Mouse (Mus musculus): Measurements from ENCODE around the gene Adam10. TPM values are rescaled to one million over a fixed set of nuclear protein-coding genes. Genes with fewer than 3 reads are reported as not detected.

The Adam10 gene
- total RNA-seq, 2 experiments from 2014 or later = 14.1 to 17.3 TPM

- intact Hi-C loops (cut with DNase I) = no loop called here
- peak; percentile 20 for DNase-seq
- no peak for TF ChIP-seq CTCF (IDR thresholded peaks at IDR 0.05)
- Histone ChIP-seq H3K27ac (peak overlapping the region; percentile 55; the same call in 1 of the 2 replicates), H3K4me3 (no peak overlapping the region)
Measured at GRCm38 (mm10) chr9:70733208-70733607, 54.4 kb downstream of the Adam10 start.

- TF ChIP-seq CTCF (IDR thresholded peaks at IDR 0.05) = no peak
- intact Hi-C loops (cut with DNase I) = no loop called here
- no peak overlapping the region for H3K4me3 ChIP-seq
- DNase-seq = no peak
- H3K27ac ChIP-seq = no peak overlapping the region
Measured at GRCm38 (mm10) chr9:70739998-70740397, 61.2 kb downstream of the Adam10 start.

- intact Hi-C loops (cut with DNase I) = loop anchor here (5.0 kb wide), 1 partner anchor 74 kb away; the partner anchor contains the start of gene Adam10
- TF ChIP-seq CTCF (IDR thresholded peaks at IDR 0.05) = no peak
Measured at GRCm38 (mm10) chr9:70751504-70752222, 72.9 kb downstream of the Adam10 start.

GRCm38 (mm10) chr9:70760974-70761373, 82.2 kb downstream of the Adam10 start:
- no peak for DNase-seq
- TF ChIP-seq CTCF (IDR thresholded peaks at IDR 0.05) = no peak
- intact Hi-C loops (cut with DNase I) = no loop called here
- H3K27ac ChIP-seq = peak overlapping the region; percentile 38
- no peak overlapping the region for H3K4me3 ChIP-seq

More at GRCm38 (mm10) chr9:70751504-70752222, 72.9 kb downstream of the Adam10 start:
- Histone ChIP-seq H3K4me3 (no peak overlapping the region), H3K27ac (no peak overlapping the region)
- no peak for DNase-seq

- no peak for TF ChIP-seq CTCF (IDR thresholded peaks at IDR 0.05)
- no peak for DNase-seq
- intact Hi-C loops (cut with DNase I) = no loop called here
- Histone ChIP-seq H3K27ac (no peak overlapping the region), H3K4me3 (no peak overlapping the region)
Measured at GRCm38 (mm10) chr9:70775517-70775916, 96.7 kb downstream of the Adam10 start.

GRCm38 (mm10) chr9:70782191-70782590, 103.4 kb downstream of the Adam10 start:
- H3K27ac ChIP-seq = no peak overlapping the region
- no peak overlapping the region for H3K4me3 ChIP-seq
- no peak for TF ChIP-seq CTCF (IDR thresholded peaks at IDR 0.05)
- intact Hi-C loops (cut with DNase I) = no loop called here
- no peak for DNase-seq

GRCm38 (mm10) chr9:70788705-70789104, 109.9 kb downstream of the Adam10 start:
- TF ChIP-seq CTCF (IDR thresholded peaks at IDR 0.05) = no peak
- Histone ChIP-seq H3K27ac (no peak overlapping the region), H3K4me3 (no peak overlapping the region)
- DNase-seq = no peak
- intact Hi-C loops (cut with DNase I) = no loop called here

GRCm38 (mm10) chr9:70790621-70791020, 111.8 kb downstream of the Adam10 start:
- Histone ChIP-seq H3K4me3 (no peak overlapping the region), H3K27ac (no peak overlapping the region)
- TF ChIP-seq CTCF (IDR thresholded peaks at IDR 0.05) = no peak
- DNase-seq = no peak
- intact Hi-C loops (cut with DNase I) = no loop called here

GRCm38 (mm10) chr9:70794643-70795438, 116.0 kb downstream of the Adam10 start:
- TF ChIP-seq CTCF (IDR thresholded peaks at IDR 0.05) = no peak
- H3K27ac ChIP-seq = no peak overlapping the region
- DNase-seq = peak; percentile 21
- H3K4me3 ChIP-seq = no peak overlapping the region
- intact Hi-C loops (cut with DNase I) = no loop called here

- Histone ChIP-seq H3K27ac (no peak overlapping the region), H3K4me3 (no peak overlapping the region)
- no peak for TF ChIP-seq CTCF (IDR thresholded peaks at IDR 0.05)
- no peak for DNase-seq
- intact Hi-C loops (cut with DNase I) = no loop called here
Measured at GRCm38 (mm10) chr9:70795439-70795757, 116.6 kb downstream of the Adam10 start.

- no peak overlapping the region for H3K27ac ChIP-seq
- TF ChIP-seq CTCF (IDR thresholded peaks at IDR 0.05) = no peak
Measured at GRCm38 (mm10) chr9:70800588-70801315, 122.0 kb downstream of the Adam10 start.

GRCm38 (mm10) chr9:70801761-70802160, 123.0 kb downstream of the Adam10 start:
- no peak for DNase-seq
- Histone ChIP-seq H3K27ac (no peak overlapping the region), H3K4me3 (no peak overlapping the region)
- intact Hi-C loops (cut with DNase I) = no loop called here
- no peak for TF ChIP-seq CTCF (IDR thresholded peaks at IDR 0.05)

More at GRCm38 (mm10) chr9:70800588-70801315, 122.0 kb downstream of the Adam10 start:
- H3K4me3 ChIP-seq = no peak overlapping the region
- intact Hi-C loops (cut with DNase I) = no loop called here
- DNase-seq = no peak

GRCm38 (mm10) chr9:70802816-70803215, 124.0 kb downstream of the Adam10 start:
- H3K27ac ChIP-seq = no peak overlapping the region
- intact Hi-C loops (cut with DNase I) = no loop called here
- no peak overlapping the region for H3K4me3 ChIP-seq

More at GRCm38 (mm10) chr9:70802816-70803215, 124.0 kb downstream of the Adam10 start:
- no peak for TF ChIP-seq CTCF (IDR thresholded peaks at IDR 0.05)
- DNase-seq = no peak
